Mouse (Mus musculus) liver (tissue): Measurements from ENCODE around the gene Hnrnpu.
A peak's percentile ranks its signal among the peaks of the same experiment; 100 is the strongest.
"Not testable (repeated sequence)": the region's sequence is repeated elsewhere in the genome, so short reads cannot be mapped to it uniquely, and the experiment has no call there.

Experiments used
- DNase-seq: peaks from one replicate; pipeline ENCODE4 v3.0.0-alpha.2; 2020; ENCODE audit warnings: mixed read lengths

Gene Hnrnpu

DNA sequence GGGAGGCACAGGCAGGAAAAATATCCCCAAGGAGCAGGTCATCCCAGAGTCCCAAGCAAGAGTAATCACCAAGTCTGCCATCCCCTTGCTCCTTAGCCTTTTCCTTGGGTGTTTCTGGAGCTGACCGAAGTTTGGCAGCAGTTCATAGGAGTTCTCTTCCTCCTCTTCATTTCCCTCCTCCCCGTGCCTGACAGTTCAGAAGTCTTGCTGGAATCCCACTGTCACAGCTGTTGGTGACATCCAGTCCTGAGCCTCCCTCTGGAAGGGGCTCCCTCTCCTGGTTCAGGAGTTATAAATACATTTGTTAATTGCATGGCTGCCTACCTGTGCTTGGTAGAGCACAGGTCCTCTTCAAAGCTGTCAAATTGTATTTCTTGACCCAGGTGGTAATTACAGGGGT, 28.1 kb downstream of the Hnrnpu start:
- DNase-seq: no peak

DNA sequence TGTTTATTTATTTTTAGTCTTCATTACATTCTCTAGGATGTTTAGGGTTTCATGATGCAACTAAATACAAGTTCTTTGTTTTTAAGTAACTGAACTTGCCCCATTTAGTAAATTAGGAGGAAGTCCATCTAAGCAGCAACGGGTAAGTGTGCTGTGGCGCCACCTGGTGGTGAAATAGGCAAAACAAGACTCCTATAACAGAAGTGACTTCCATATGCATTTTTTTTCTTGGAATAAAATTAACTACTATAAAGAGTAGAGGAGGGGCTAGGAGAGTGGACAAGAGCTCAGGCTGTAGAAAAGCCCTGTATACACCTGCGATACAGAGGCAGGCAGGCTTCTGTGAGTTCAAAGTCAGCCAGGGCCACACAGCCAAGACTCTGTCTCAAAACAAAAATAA, 34.2 kb downstream of the Hnrnpu start:
- peak; percentile 78 for DNase-seq

- not testable (repeated sequence) for DNase-seq
Measured at GRCm38 (mm10) chr1:178301261-178301660, 36.3 kb downstream of the Hnrnpu start.

- no peak for DNase-seq
Measured at GRCm38 (mm10) chr1:178294051-178294450, 43.5 kb downstream of the Hnrnpu start.

GRCm38 (mm10) chr1:178291716-178292115, 45.9 kb downstream of the Hnrnpu start:
- DNase-seq: no peak

- DNase-seq: no peak
Measured at GRCm38 (mm10) chr1:178287601-178288176, 49.9 kb downstream of the Hnrnpu start.

- no peak for DNase-seq
Measured at GRCm38 (mm10) chr1:178283946-178284720, 53.5 kb downstream of the Hnrnpu start.

GRCm38 (mm10) chr1:178283314-178283713, 54.3 kb downstream of the Hnrnpu start:
- DNase-seq: not testable (repeated sequence)

- peak; percentile 63 for DNase-seq
Measured at GRCm38 (mm10) chr1:178276054-178276911, 61.3 kb downstream of the Hnrnpu start.

DNA sequence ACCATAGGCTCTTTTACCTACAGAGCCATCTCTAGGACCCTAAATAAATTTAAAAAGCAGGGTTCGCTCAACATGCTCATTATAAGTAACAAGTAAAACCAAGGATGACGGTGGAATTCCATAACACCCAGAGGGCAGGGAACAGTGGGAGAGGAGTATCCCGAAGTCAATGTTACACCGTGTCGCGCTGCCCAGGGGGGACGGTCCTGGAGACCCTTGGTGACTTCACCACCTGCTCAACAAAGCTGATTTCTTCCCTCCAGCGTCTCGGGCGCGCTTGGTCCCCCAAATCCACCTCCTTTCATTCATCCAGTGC, 61.9 kb downstream of the Hnrnpu start:
- no peak for DNase-seq

DNA sequence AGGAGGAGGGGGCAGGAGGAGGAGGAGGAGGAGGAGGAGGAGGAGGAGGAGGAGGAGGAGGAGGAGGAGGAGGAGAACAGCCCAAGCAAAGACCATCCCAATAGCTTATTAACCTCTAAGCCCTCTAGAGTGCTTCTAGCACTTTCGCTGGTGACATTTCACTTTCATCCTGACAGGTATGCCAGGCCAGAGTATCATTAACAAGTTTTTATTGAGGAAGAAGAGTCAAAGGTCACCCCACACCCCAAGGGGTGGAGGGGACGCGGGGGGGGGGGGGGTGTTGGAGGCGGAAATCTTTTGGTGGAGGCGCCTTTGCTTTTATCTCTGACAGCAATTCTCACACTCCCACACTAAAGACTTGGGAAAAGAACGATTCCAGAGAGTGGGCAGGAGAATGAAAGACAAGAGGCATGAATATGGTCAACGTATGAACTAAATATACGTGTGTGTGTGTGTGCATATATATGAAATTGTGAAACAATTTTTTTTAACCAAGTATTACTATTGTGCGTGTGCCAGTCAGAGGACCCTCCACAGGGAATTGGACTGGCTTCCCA, 62.3 kb downstream of the Hnrnpu start:
- DNase-seq: no peak
